Mouse (Mus musculus): ENCODE results near the gene Mknk2. TPM values are rescaled to one million over a fixed set of nuclear protein-coding genes. Genes with fewer than 3 reads are reported as not detected.

Mknk2 gene
- total RNA-seq, 2 experiments from 2014 or later = 39.9 to 42.0 TPM

- DNase-seq (ENCODE audit: low spot score in 2 of 2) = no peak
- intact Hi-C loops (cut with DNase I) = no loop called here
These were observed 56.9 kb downstream of the Mknk2 start for GRCm38 (mm10) chr10:80620796-80621689.

- intact Hi-C loops (cut with DNase I) = no loop called here
- DNase-seq (ENCODE audit: low spot score in 2 of 2) = no peak
These were observed 57.5 kb downstream of the Mknk2 start for GRCm38 (mm10) chr10:80620365-80620764.

GRCm38 (mm10) chr10:80619465-80620244, 58.3 kb downstream of the Mknk2 start:
- DNase-seq (ENCODE audit: low spot score in 2 of 2) = no peak
- intact Hi-C loops (cut with DNase I) = no loop called here

GRCm38 (mm10) chr10:80618181-80618580, 59.7 kb downstream of the Mknk2 start:
- intact Hi-C loops (cut with DNase I) = no loop called here
- no peak for DNase-seq (ENCODE audit: low spot score in 2 of 2)

Other genes starting within 250 kb of the Mknk2 start
- 10 to 100 TPM; 26.0 to 28.3 TPM for gene Tcf3, start 244.5 kb downstream of the Mknk2 start, total RNA-seq (2021)
- gene Onecut3, start 183.3 kb downstream of the Mknk2 start, total RNA-seq (2021) = not detected
- gene Atp8b3, start 139.0 kb downstream of the Mknk2 start, total RNA-seq (2021) = under 1 TPM; 0.20 to 0.27 TPM
- 10 to 100 TPM; 43.5 to 56.8 TPM for gene Rexo1, start 116.6 kb downstream of the Mknk2 start, total RNA-seq (2021)
- gene Klf16, start 100.8 kb downstream of the Mknk2 start, total RNA-seq (2021) = 10 to 100 TPM; 51.6 to 54.2 TPM
- gene Abhd17a, start 87.8 kb downstream of the Mknk2 start, total RNA-seq (2021) = 100 to 1,000 TPM; 181 to 238 TPM
- gene Scamp4, start 75.2 kb downstream of the Mknk2 start, total RNA-seq (2021) = 10 to 100 TPM; 40.1 to 45.1 TPM
- 1 to 10 TPM; 1.7 to 4.0 TPM for gene Adat3, start 75.2 kb downstream of the Mknk2 start, total RNA-seq (2021)
- gene Gm49322, start 72.1 kb downstream of the Mknk2 start, total RNA-seq (2021) = 1 to 10 TPM; 2.6 to 3.6 TPM
- gene Csnk1g2, start 55.3 kb downstream of the Mknk2 start, total RNA-seq (2021) = 100 to 1,000 TPM; 208 to 256 TPM
- gene Btbd2, start 21.0 kb downstream of the Mknk2 start, total RNA-seq (2021) = 100 to 1,000 TPM in 1 of 2 experiments, 10 to 100 TPM in 1; 93.4 to 100 TPM
- 10 to 100 TPM; 14.0 TPM for gene Mob3a, start 23.9 kb upstream of the Mknk2 start, total RNA-seq (2021)
- gene Izumo4, start 24.1 kb upstream of the Mknk2 start, total RNA-seq (2021) = 10 to 100 TPM; 36.7 to 47.3 TPM
- 100 to 1,000 TPM; 133 to 160 TPM for gene Ap3d1, start 64.2 kb upstream of the Mknk2 start, total RNA-seq (2021)
- gene Dot1l, start 77.1 kb upstream of the Mknk2 start, total RNA-seq (2021) = 10 to 100 TPM; 37.2 to 65.0 TPM
- 10 to 100 TPM; 44.3 to 53.0 TPM for gene Sf3a2, start 120.1 kb upstream of the Mknk2 start, total RNA-seq (2021)
- 10 to 100 TPM; 53.5 to 63.2 TPM for gene Plekhj1, start 120.5 kb upstream of the Mknk2 start, total RNA-seq (2021)
- 1 to 10 TPM; 1.2 to 2.0 TPM for gene Amh, start 127.1 kb upstream of the Mknk2 start, total RNA-seq (2021)
- gene Jsrp1, start 135.4 kb upstream of the Mknk2 start, total RNA-seq (2021) = 1 to 10 TPM; 5.5 to 5.6 TPM
- gene Oaz1, start 148.5 kb upstream of the Mknk2 start, total RNA-seq (2021) = 100 to 1,000 TPM; 507 to 583 TPM
- 10 to 100 TPM; 38.5 to 46.7 TPM for gene Lingo3, start 165.9 kb upstream of the Mknk2 start, total RNA-seq (2021)
- gene Lsm7, start 177.1 kb upstream of the Mknk2 start, total RNA-seq (2021) = 10 to 100 TPM; 34.2 to 44.0 TPM
- gene Sppl2b, start 177.2 kb upstream of the Mknk2 start, total RNA-seq (2021) = 10 to 100 TPM; 53.2 to 66.1 TPM
- under 1 TPM in 1 of 2 experiments, not detected in 1; 0.32 TPM for gene Tmprss9, start 193.7 kb upstream of the Mknk2 start, total RNA-seq (2021)
- gene Timm13, start 222.9 kb upstream of the Mknk2 start, total RNA-seq (2021) = 100 to 1,000 TPM; 120 to 153 TPM
- 10 to 100 TPM; 17.6 to 21.2 TPM for gene Lmnb2, start 240.1 kb upstream of the Mknk2 start, total RNA-seq (2021)